Mouse (Mus musculus): ENCODE measurements around the gene Col23a1. TPM values are rescaled to one million over a fixed set of nuclear protein-coding genes. Genes with fewer than 3 reads are reported as not detected.
"Not testable (repeated sequence)": the region's sequence is repeated elsewhere in the genome, so short reads cannot be mapped to it uniquely, and the experiment has no call there.

Gene Col23a1
- polyA plus RNA-seq, 1 experiment from 2014 or later: 19.2 TPM

- ATAC-seq: peak; percentile 55
- peaks cover 24% of the 10 kb centered on the region for H3K36me3 ChIP-seq
- 6% methylated on average over 15 of the region's 15 CpGs for WGBS
- peaks cover 18% of the 10 kb centered on the region for H3K4me1 ChIP-seq (replicated peaks)
- H3K9ac ChIP-seq: peak overlapping the region; percentile 56
- no peaks in the 10 kb centered on the region for H3K27me3 ChIP-seq (replicated peaks)
- peak overlapping the region; percentile 77 for H3K27ac ChIP-seq
- H3K4me3 ChIP-seq (replicated peaks): peak overlapping the region; percentile 95
- H3K4me2 ChIP-seq (replicated peaks): peak overlapping the region; percentile 64
- no peaks in the 10 kb centered on the region for H3K9me3 ChIP-seq
These were observed 317.5 kb downstream of the Col23a1 start for GRCm38 (mm10) chr11:51607096-51607738.

- H3K36me3 ChIP-seq: peaks cover 4% of the 10 kb centered on the region
- no peak for ATAC-seq
- no peak overlapping the region for H3K4me2 ChIP-seq (replicated peaks)
- no peaks in the 10 kb centered on the region for H3K9me3 ChIP-seq
- peaks cover 14% of the 10 kb centered on the region for H3K4me1 ChIP-seq (replicated peaks)
- WGBS: 73% methylated on average over 3 of the region's 3 CpGs
- H3K27me3 ChIP-seq (replicated peaks): no peaks in the 10 kb centered on the region
- no peak overlapping the region for H3K4me3 ChIP-seq (replicated peaks)
- no peak overlapping the region for H3K9ac ChIP-seq
- H3K27ac ChIP-seq: no peak overlapping the region
These were observed 319.7 kb downstream of the Col23a1 start for GRCm38 (mm10) chr11:51609266-51609909.

GRCm38 (mm10) chr11:51609940-51610339, 320.2 kb downstream of the Col23a1 start:
- H3K27ac ChIP-seq; H3K4me2 ChIP-seq (replicated peaks); H3K9me3 ChIP-seq; H3K9ac ChIP-seq; H3K36me3 ChIP-seq; ATAC-seq; H3K27me3 ChIP-seq (replicated peaks); H3K4me3 ChIP-seq (replicated peaks): not testable (repeated sequence)
- 76% methylated on average over 5 of the region's 5 CpGs for WGBS
- H3K4me1 ChIP-seq (replicated peaks): peaks cover 16% of the 10 kb centered on the region

- H3K27ac ChIP-seq: peak overlapping the region; percentile 85; the same call in 1 of the 2 replicates
- H3K4me1 ChIP-seq (replicated peaks): peaks cover 13% of the 10 kb centered on the region
- WGBS: 75% methylated on average over 8 of the region's 8 CpGs
- ATAC-seq: no peak
- H3K9ac ChIP-seq: no peak overlapping the region
- H3K4me3 ChIP-seq (replicated peaks): no peak overlapping the region
- H3K9me3 ChIP-seq: no peaks in the 10 kb centered on the region
- H3K27me3 ChIP-seq (replicated peaks): no peaks in the 10 kb centered on the region
- no peaks in the 10 kb centered on the region for H3K36me3 ChIP-seq
- no peak overlapping the region for H3K4me2 ChIP-seq (replicated peaks)
These were observed 324.5 kb downstream of the Col23a1 start for GRCm38 (mm10) chr11:51614256-51614655.

- H3K4me2 ChIP-seq (replicated peaks): peak overlapping the region; percentile 67
- 24% methylated on average over 7 of the region's 7 CpGs for WGBS
- ATAC-seq: peak; percentile 61
These were observed 325.4 kb downstream of the Col23a1 start for GRCm38 (mm10) chr11:51615129-51615528.

GRCm38 (mm10) chr11:51615601-51616000, 325.9 kb downstream of the Col23a1 start:
- peak overlapping the region; percentile 40 for H3K9ac ChIP-seq
- WGBS: 1% methylated on average over 14 of the region's 14 CpGs
- H3K9me3 ChIP-seq: no peaks in the 10 kb centered on the region
- H3K27ac ChIP-seq: peak overlapping the region; percentile 85
- peaks cover 13% of the 10 kb centered on the region for H3K4me1 ChIP-seq (replicated peaks)
- peak overlapping the region; percentile 67 for H3K4me2 ChIP-seq (replicated peaks)
- H3K36me3 ChIP-seq: no peaks in the 10 kb centered on the region
- peak overlapping the region; percentile 29 for H3K4me3 ChIP-seq (replicated peaks)
- H3K27me3 ChIP-seq (replicated peaks): no peaks in the 10 kb centered on the region
- peak; percentile 86 for ATAC-seq

More at GRCm38 (mm10) chr11:51615129-51615528, 325.4 kb downstream of the Col23a1 start:
- peak overlapping the region; percentile 85 for H3K27ac ChIP-seq
- no peaks in the 10 kb centered on the region for H3K9me3 ChIP-seq
- H3K36me3 ChIP-seq: no peaks in the 10 kb centered on the region
- H3K4me1 ChIP-seq (replicated peaks): peaks cover 9% of the 10 kb centered on the region
- peak overlapping the region; percentile 29 for H3K4me3 ChIP-seq (replicated peaks)
- H3K9ac ChIP-seq: peak overlapping the region; percentile 40
- H3K27me3 ChIP-seq (replicated peaks): no peaks in the 10 kb centered on the region

- ATAC-seq, H3K9me3 ChIP-seq: not testable (repeated sequence)
- WGBS: 88% methylated on average over 7 of the region's 7 CpGs
These were observed 326.4 kb downstream of the Col23a1 start for GRCm38 (mm10) chr11:51616113-51616512.

GRCm38 (mm10) chr11:51617693-51618092, 328.0 kb downstream of the Col23a1 start:
- Histone ChIP-seq H3K4me2 (replicated peaks) (no peak overlapping the region), H3K9ac (no peak overlapping the region), H3K4me1 (replicated peaks) (peaks cover 21% of the 10 kb centered on the region), H3K27ac (no peak overlapping the region), H3K36me3 (peaks cover 4% of the 10 kb centered on the region; the same call in 1 of the 2 replicates), H3K4me3 (replicated peaks) (no peak overlapping the region), H3K9me3 (no peaks in the 10 kb centered on the region), H3K27me3 (replicated peaks) (no peaks in the 10 kb centered on the region)
- WGBS: 2% methylated on average over 4 of the region's 4 CpGs
- no peak for ATAC-seq

More at GRCm38 (mm10) chr11:51616113-51616512, 326.4 kb downstream of the Col23a1 start:
- peak overlapping the region; percentile 85 for H3K27ac ChIP-seq
- peak overlapping the region; percentile 29; the same call in 1 of the 2 replicates for H3K4me3 ChIP-seq (replicated peaks)
- peak overlapping the region; percentile 67 for H3K4me2 ChIP-seq (replicated peaks)
- H3K27me3 ChIP-seq (replicated peaks); H3K9ac ChIP-seq; H3K36me3 ChIP-seq: not testable (repeated sequence)
- peaks cover 15% of the 10 kb centered on the region for H3K4me1 ChIP-seq (replicated peaks)

GRCm38 (mm10) chr11:51618894-51619408, 329.2 kb downstream of the Col23a1 start:
- H3K4me3 ChIP-seq (replicated peaks): peak overlapping the region; percentile 77
- peaks cover 21% of the 10 kb centered on the region for H3K4me1 ChIP-seq (replicated peaks)
- WGBS: 43% methylated on average over 8 of the region's 8 CpGs
- no peaks in the 10 kb centered on the region for H3K27me3 ChIP-seq (replicated peaks)
- peak; percentile 34; the same call in 1 of the 2 replicates for ATAC-seq
- no peak overlapping the region for H3K9ac ChIP-seq
- H3K9me3 ChIP-seq: no peaks in the 10 kb centered on the region
- H3K36me3 ChIP-seq: peaks cover 16% of the 10 kb centered on the region
- 0 out of 2 replicates have a peak overlapping the region, but pooled peaks have one; percentile 4 for H3K27ac ChIP-seq
- peak overlapping the region; percentile 69 for H3K4me2 ChIP-seq (replicated peaks)

- Histone ChIP-seq H3K27me3 (replicated peaks) (no peaks in the 10 kb centered on the region), H3K36me3 (peaks cover 20% of the 10 kb centered on the region), H3K27ac (peak within 1 kb of the TSS; percentile 63), H3K4me1 (replicated peaks) (peaks cover 19% of the 10 kb centered on the region), H3K9ac (peak within 1 kb of the TSS; percentile 65), H3K4me2 (replicated peaks) (peak within 1 kb of the TSS; percentile 69), H3K4me3 (replicated peaks) (peak within 1 kb of the TSS; percentile 77), H3K9me3 (no peaks in the 10 kb centered on the region)
- WGBS: under 1% methylated on average over 51 of the region's 51 CpGs
- peak; percentile 90 for ATAC-seq
These were observed 329.8 kb downstream of the Col23a1 start, which contains the start of gene Nhp2 for GRCm38 (mm10) chr11:51619409-51620060. TSS of gene Nhp2 (plus strand) at chr11:51619735.

GRCm38 (mm10) chr11:51620084-51620483, 330.4 kb downstream of the Col23a1 start:
- Histone ChIP-seq H3K4me3 (replicated peaks) (peak overlapping the region; percentile 77), H3K4me1 (replicated peaks) (peaks cover 14% of the 10 kb centered on the region), H3K9ac (peak overlapping the region; percentile 65), H3K36me3 (peaks cover 24% of the 10 kb centered on the region), H3K27ac (peak overlapping the region; percentile 63; the same call in 1 of the 2 replicates), H3K9me3 (no peaks in the 10 kb centered on the region), H3K27me3 (replicated peaks) (no peaks in the 10 kb centered on the region), H3K4me2 (replicated peaks) (peak overlapping the region; percentile 69)
- ATAC-seq: no peak
- WGBS: 1% methylated on average over 11 of the region's 11 CpGs

- Histone ChIP-seq H3K27ac (no peak overlapping the region), H3K9ac (no peak overlapping the region), H3K9me3 (no peaks in the 10 kb centered on the region), H3K4me3 (replicated peaks) (no peak overlapping the region), H3K4me2 (replicated peaks) (0 out of 2 replicates have a peak overlapping the region, but pooled peaks have one; percentile 69), H3K27me3 (replicated peaks) (no peaks in the 10 kb centered on the region), H3K4me1 (replicated peaks) (peaks cover 12% of the 10 kb centered on the region; the same call in 1 of the 2 replicates), H3K36me3 (peaks cover 31% of the 10 kb centered on the region)
- no peak for ATAC-seq
- WGBS: 98% methylated on average over 2 of the region's 2 CpGs
These were observed 332.1 kb downstream of the Col23a1 start for GRCm38 (mm10) chr11:51621776-51622175.
